Mouse (Mus musculus): ENCODE measurements around the gene Txnrd3. TPM values are rescaled to one million over a fixed set of nuclear protein-coding genes. Genes with fewer than 3 reads are reported as not detected.

Gene Txnrd3
- total and polyA plus RNA-seq, 2 experiments from 2014 or later = 21.4 to 24.2 TPM

- no peak overlapping the region for H3K27ac ChIP-seq (ENCODE audit: low read depth, low read length)
- no peak for TF ChIP-seq CTCF (IDR thresholded peaks at IDR 0.05; ENCODE audit: low read depth)
- ATAC-seq (no peak), DNase-seq (no peak)
- H3K36me3 ChIP-seq (ENCODE audit: insufficient read depth) = peaks cover 6% of the 10 kb centered on the region
- H3K27me3 ChIP-seq (ENCODE audit: insufficient read depth, low read length) = no peaks in the 10 kb centered on the region
- no peak overlapping the region for H3K9ac ChIP-seq
- no peak overlapping the region for H3K4me2 ChIP-seq (ENCODE audit: low read depth)
- no peak overlapping the region for H3K4me3 ChIP-seq (ENCODE audit: low read depth, low read length)
- H3K4me1 ChIP-seq (ENCODE audit: insufficient read depth) = no peaks in the 10 kb centered on the region
- H3K9me3 ChIP-seq (ENCODE audit: low read length) = no peaks in the 10 kb centered on the region
These were observed 8.0 kb downstream of the Txnrd3 start for GRCm38 (mm10) chr6:89651770-89652169.

GRCm38 (mm10) chr6:89655011-89655410 is 11.2 kb downstream of the Txnrd3 start:
- H3K9me3 ChIP-seq (ENCODE audit: low read length) = no peaks in the 10 kb centered on the region
- H3K9ac ChIP-seq = no peak overlapping the region
- no peaks in the 10 kb centered on the region for H3K27me3 ChIP-seq (ENCODE audit: insufficient read depth, low read length)
- 93% methylated on average over 3 of the region's 3 CpGs for WGBS
- no peak overlapping the region for H3K4me2 ChIP-seq (ENCODE audit: low read depth)
- no peak overlapping the region for H3K4me3 ChIP-seq (ENCODE audit: low read depth, low read length)
- ATAC-seq (no peak), DNase-seq (no peak)
- no peaks in the 10 kb centered on the region for H3K4me1 ChIP-seq (ENCODE audit: insufficient read depth)
- TF ChIP-seq CTCF (IDR thresholded peaks at IDR 0.05; ENCODE audit: low read depth) = no peak
- H3K27ac ChIP-seq (ENCODE audit: low read depth, low read length) = no peak overlapping the region
- peaks cover 6% of the 10 kb centered on the region for H3K36me3 ChIP-seq (ENCODE audit: insufficient read depth)

- Histone ChIP-seq H3K27ac (ENCODE audit: low read depth, low read length) (no peak overlapping the region), H3K27me3 (ENCODE audit: insufficient read depth, low read length) (no peaks in the 10 kb centered on the region), H3K9ac (no peak overlapping the region), H3K4me1 (ENCODE audit: insufficient read depth) (no peaks in the 10 kb centered on the region), H3K4me2 (ENCODE audit: low read depth) (no peak overlapping the region), H3K9me3 (ENCODE audit: low read length) (no peaks in the 10 kb centered on the region), H3K36me3 (ENCODE audit: insufficient read depth) (peaks cover 16% of the 10 kb centered on the region), H3K4me3 (ENCODE audit: low read depth, low read length) (no peak overlapping the region)
- 68% methylated on average over 3 of the region's 3 CpGs for WGBS
- TF ChIP-seq CTCF (IDR thresholded peaks at IDR 0.05; ENCODE audit: low read depth) = peak; percentile 37
- no peak for ATAC-seq
- no peak for DNase-seq
These were observed 14.6 kb downstream of the Txnrd3 start for GRCm38 (mm10) chr6:89658342-89658741.

- peaks cover 18% of the 10 kb centered on the region for H3K36me3 ChIP-seq (ENCODE audit: insufficient read depth)
- no peak for TF ChIP-seq CTCF (IDR thresholded peaks at IDR 0.05; ENCODE audit: low read depth)
- WGBS = 69% methylated on average over 6 of the region's 6 CpGs
These were observed 15.1 kb downstream of the Txnrd3 start for GRCm38 (mm10) chr6:89658931-89659330.

GRCm38 (mm10) chr6:89659692-89660423 is 16.1 kb downstream of the Txnrd3 start:
- Histone ChIP-seq H3K4me1 (ENCODE audit: insufficient read depth) (no peaks in the 10 kb centered on the region), H3K27me3 (ENCODE audit: insufficient read depth, low read length) (no peaks in the 10 kb centered on the region), H3K36me3 (ENCODE audit: insufficient read depth) (peaks cover 24% of the 10 kb centered on the region), H3K27ac (ENCODE audit: low read depth, low read length) (no peak overlapping the region), H3K9ac (no peak overlapping the region), H3K4me3 (ENCODE audit: low read depth, low read length) (no peak overlapping the region), H3K9me3 (ENCODE audit: low read length) (no peaks in the 10 kb centered on the region), H3K4me2 (ENCODE audit: low read depth) (no peak overlapping the region)
- WGBS = 40% methylated on average over 7 of the region's 7 CpGs
- peak; percentile 73 for TF ChIP-seq CTCF (IDR thresholded peaks at IDR 0.05; ENCODE audit: low read depth)
- peak; percentile 31 for DNase-seq
- no peak for ATAC-seq

More at GRCm38 (mm10) chr6:89658931-89659330, 15.1 kb downstream of the Txnrd3 start:
- ATAC-seq (no peak; the same call in 1 of the 2 replicates), DNase-seq (no peak)
- Histone ChIP-seq H3K27ac (ENCODE audit: low read depth, low read length) (no peak overlapping the region), H3K9ac (no peak overlapping the region), H3K4me3 (ENCODE audit: low read depth, low read length) (no peak overlapping the region), H3K9me3 (ENCODE audit: low read length) (no peaks in the 10 kb centered on the region), H3K4me1 (ENCODE audit: insufficient read depth) (no peaks in the 10 kb centered on the region), H3K4me2 (ENCODE audit: low read depth) (no peak overlapping the region), H3K27me3 (ENCODE audit: insufficient read depth, low read length) (no peaks in the 10 kb centered on the region)

GRCm38 (mm10) chr6:89660490-89660889 is 16.7 kb downstream of the Txnrd3 start:
- 80% methylated on average over 1 of the region's 1 CpGs for WGBS
- ATAC-seq (no peak), DNase-seq (no peak)
- no peaks in the 10 kb centered on the region for H3K9me3 ChIP-seq (ENCODE audit: low read length)
- H3K4me1 ChIP-seq (ENCODE audit: insufficient read depth) = no peaks in the 10 kb centered on the region
- H3K36me3 ChIP-seq (ENCODE audit: insufficient read depth) = peaks cover 25% of the 10 kb centered on the region
- no peak overlapping the region for H3K4me3 ChIP-seq (ENCODE audit: low read depth, low read length)
- no peak overlapping the region for H3K9ac ChIP-seq
- no peaks in the 10 kb centered on the region for H3K27me3 ChIP-seq (ENCODE audit: insufficient read depth, low read length)
- no peak overlapping the region for H3K4me2 ChIP-seq (ENCODE audit: low read depth)
- H3K27ac ChIP-seq (ENCODE audit: low read depth, low read length) = no peak overlapping the region
- no peak for TF ChIP-seq CTCF (IDR thresholded peaks at IDR 0.05; ENCODE audit: low read depth)

- WGBS = 91% methylated on average over 3 of the region's 3 CpGs
- TF ChIP-seq CTCF (IDR thresholded peaks at IDR 0.05; ENCODE audit: low read depth) = no peak
These were observed 18.7 kb downstream of the Txnrd3 start for GRCm38 (mm10) chr6:89662521-89662920.

More at GRCm38 (mm10) chr6:89662521-89662920, 18.7 kb downstream of the Txnrd3 start:
- ATAC-seq = no peak
- Histone ChIP-seq H3K9ac (no peak overlapping the region), H3K9me3 (ENCODE audit: low read length) (no peaks in the 10 kb centered on the region), H3K4me1 (ENCODE audit: insufficient read depth) (no peaks in the 10 kb centered on the region), H3K4me3 (ENCODE audit: low read depth, low read length) (no peak overlapping the region), H3K36me3 (ENCODE audit: insufficient read depth) (peaks cover 18% of the 10 kb centered on the region), H3K27me3 (ENCODE audit: insufficient read depth, low read length) (no peaks in the 10 kb centered on the region), H3K4me2 (ENCODE audit: low read depth) (no peak overlapping the region), H3K27ac (ENCODE audit: low read depth, low read length) (no peak overlapping the region)
- no peak for DNase-seq

Measured in forebrain, postnatal 0 days (tissue).